Mouse (Mus musculus) testis, postnatal 10 days (tissue): Measurements from ENCODE around the gene Pm20d1.

Experiments used
- DNase-seq: peaks from one replicate; pipeline ENCODE4 v3.0.0; 2021; ENCODE audit warnings: low spot score

The Pm20d1 gene

DNA sequence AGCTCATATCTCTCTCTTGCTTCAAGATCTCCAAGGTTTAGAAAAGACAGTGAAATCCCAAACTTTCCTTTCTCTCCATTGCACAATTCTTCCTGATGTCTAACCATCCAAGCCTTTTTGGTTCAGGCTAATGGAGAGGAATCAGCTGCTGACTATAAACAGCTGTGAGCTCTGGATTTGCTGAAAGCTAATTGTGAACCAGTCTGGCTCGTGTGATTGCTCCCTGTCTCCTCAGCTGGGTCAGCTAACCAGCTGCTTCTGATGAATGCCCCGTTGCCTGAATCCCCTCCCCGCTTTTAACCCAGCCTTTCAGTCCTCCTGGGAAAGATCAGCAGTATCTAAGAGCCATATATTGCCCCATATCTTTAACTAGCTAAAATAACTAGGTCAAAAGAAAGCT is 2.6 kb upstream of the Pm20d1 start:
- DNase-seq: no peak

DNA sequence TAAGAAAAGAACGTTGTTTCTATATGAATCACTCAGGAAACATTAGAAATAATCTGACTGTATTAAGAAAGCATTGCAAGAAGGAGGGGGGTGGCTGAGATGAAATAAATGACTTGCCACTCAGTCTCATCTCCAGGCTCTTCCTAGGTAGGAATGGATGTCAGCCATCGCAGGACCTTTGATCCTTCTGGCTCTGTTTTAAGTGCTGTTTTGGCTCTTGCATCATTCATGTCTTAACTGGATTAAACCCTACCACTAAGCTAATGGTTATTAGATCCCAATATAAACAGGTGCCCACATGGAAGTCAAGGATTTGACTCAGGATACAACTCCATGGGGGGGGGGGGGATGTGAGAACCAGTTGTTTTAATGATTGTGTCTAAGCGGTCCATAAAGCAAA is 2.0 kb upstream of the Pm20d1 start:
- DNase-seq: no peak

- no peak for DNase-seq
These were observed 2.8 kb downstream of the Pm20d1 start for GRCm38 (mm10) chr1:131800001-131800400.

- no peak for DNase-seq
These were observed 3.9 kb downstream of the Pm20d1 start for GRCm38 (mm10) chr1:131801071-131801470.

DNA sequence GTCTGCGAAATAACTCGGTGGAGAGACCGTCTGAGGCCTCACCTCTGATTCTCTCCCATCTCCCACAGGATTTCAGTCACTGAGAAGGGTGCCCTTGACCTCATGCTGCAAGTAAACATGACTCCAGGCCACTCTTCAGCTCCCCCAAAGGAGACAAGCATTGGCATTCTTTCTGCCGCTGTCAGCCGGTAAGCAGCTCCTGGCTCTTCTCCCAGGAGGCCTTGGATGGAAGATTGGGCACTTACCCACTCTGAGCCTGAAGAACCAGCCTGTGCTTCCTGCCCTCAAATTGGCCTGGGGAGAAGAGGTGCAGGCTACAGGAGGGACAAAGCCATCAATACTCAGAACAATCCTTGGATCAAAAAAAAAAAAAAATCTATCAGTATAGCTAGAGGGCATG is 5.5 kb downstream of the Pm20d1 start:
- no peak for DNase-seq

- DNase-seq: no peak
These were observed 7.0 kb downstream of the Pm20d1 start for GRCm38 (mm10) chr1:131804166-131804565.

- no peak for DNase-seq
These were observed 11.8 kb downstream of the Pm20d1 start for GRCm38 (mm10) chr1:131808986-131809385.

- peak; percentile 14 for DNase-seq
These were observed 12.5 kb downstream of the Pm20d1 start for GRCm38 (mm10) chr1:131809651-131810050.

- no peak for DNase-seq
These were observed 14.2 kb downstream of the Pm20d1 start for GRCm38 (mm10) chr1:131811393-131811792.

- DNase-seq: no peak
These were observed 14.8 kb downstream of the Pm20d1 start for GRCm38 (mm10) chr1:131812006-131812405.

- no peak for DNase-seq
These were observed 15.6 kb downstream of the Pm20d1 start for GRCm38 (mm10) chr1:131812631-131813295.

GRCm38 (mm10) chr1:131813731-131814130 is 16.6 kb downstream of the Pm20d1 start:
- no peak for DNase-seq

GRCm38 (mm10) chr1:131814191-131814590 is 17.0 kb downstream of the Pm20d1 start:
- no peak for DNase-seq

DNA sequence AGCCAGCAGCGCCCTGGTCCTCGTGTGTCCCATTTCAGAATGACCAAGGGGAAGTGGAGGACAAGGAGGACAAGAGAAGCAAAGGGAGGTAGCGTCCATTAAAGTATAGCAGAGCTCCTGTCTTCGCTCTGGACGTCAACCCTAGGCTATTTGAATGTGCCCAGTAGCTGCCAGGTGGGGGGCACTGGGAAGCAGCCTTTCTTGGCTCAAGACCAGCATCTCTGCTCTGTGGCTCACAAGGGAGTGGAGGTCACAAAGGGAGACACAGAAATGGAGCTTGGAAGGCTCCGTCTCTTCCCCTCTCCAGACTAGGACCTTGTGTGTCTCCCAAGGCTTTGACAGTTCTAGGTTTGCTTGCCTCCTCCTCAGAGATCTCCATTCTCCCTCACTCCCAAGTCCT is 19.7 kb downstream of the Pm20d1 start:
- no peak for DNase-seq

- peak; percentile 53 for DNase-seq
These were observed 23.2 kb downstream of the Pm20d1 start for GRCm38 (mm10) chr1:131820353-131820752.

DNA sequence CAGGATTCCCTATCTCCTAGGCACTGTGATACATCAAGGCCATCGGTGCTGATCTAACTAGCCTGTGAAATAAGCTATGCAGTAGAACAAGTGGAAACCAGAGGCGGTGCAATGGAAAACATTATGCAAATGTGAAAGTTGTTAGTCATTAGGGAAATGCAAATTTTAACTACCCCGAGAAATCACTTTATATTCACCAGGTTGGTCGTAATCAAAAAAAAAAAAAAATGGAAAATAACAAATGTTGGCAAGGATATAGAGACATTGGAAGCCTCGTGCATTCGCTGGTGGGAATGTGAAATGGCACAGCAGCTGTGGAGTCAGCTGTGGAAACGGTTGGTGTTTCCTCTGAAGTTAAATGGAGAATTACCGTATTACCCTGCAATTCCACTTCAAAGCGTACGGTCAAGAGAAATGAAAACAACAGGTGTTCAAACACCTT is 23.7 kb downstream of the Pm20d1 start:
- DNase-seq: no peak

DNA sequence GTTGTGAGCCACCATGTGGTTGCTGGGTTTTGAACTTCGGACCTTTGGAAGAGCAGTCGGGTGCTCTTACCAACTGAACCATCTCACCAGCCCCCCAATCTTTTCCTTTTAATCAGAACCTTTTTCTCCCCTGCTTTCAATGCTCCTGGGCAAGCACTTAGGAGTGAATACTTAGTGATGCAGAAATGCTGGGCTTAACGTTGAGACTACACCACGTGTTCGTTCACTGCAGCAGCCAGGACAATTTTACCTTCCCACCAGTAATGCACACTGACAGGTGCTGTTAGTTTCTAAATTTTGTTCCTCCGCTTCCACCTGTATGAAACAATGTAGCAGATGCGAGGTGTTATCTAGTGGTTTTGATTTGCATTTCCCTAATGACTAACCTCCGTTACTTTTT is 25.1 kb downstream of the Pm20d1 start:
- no peak for DNase-seq

DNA sequence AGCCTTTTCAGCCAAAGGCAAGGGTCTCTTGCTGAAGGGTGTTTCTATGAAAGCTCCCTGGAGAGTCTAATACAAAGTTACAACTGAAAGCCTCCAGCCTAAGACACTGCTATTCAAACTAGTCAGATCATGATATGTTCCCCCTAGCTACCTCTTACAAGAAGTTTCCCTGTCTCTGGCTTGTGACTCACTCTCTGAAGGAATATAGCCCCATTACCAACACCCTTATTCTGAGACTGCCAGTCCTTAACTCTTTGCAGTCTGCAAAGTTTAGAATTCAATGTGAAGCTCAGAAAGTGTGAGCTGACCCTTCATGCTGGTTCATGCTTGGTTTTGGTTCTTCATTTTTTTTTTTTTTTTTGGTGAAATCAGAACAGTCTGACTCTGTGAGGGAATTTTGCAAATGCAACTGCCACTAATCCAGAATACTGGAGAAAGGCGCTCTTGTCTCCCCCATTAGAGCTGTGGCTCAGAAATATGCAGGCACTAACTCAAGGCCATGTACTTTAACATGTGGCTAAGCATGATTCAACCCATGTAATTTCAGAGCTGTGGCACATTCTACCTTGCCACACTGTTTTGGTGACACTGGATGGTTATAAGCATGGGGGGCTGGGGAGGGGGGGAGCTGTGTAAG is 25.8 kb downstream of the Pm20d1 start:
- no peak for DNase-seq

DNA sequence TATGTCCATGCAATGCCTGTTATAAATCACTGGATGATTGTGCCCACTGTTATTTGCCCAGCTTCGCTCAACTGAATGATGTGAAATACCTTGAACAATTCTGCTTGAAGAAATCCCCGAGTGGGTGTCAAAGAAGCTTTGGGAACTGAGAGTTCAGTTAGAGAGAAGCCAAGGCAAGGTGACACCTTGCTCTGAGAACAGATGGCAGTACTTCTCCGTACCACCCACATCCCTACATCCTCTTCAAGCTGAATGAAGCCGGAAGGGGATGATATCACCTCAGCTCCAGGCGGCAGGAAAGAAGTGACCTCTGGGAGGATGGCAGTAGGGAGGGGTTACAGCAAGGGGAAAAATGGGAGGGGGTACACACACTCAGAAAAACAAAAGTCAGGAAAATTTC is 26.4 kb downstream of the Pm20d1 start:
- DNase-seq: no peak

GRCm38 (mm10) chr1:131824528-131825181 is 27.5 kb downstream of the Pm20d1 start:
- no peak for DNase-seq

GRCm38 (mm10) chr1:131827207-131827786 is 30.1 kb downstream of the Pm20d1 start, which contains the start of gene Slc41a1:
TSS of gene Slc41a1 (plus strand) at chr1:131827493.
- peak; percentile 59 for DNase-seq

GRCm38 (mm10) chr1:131827787-131828258 is 30.6 kb downstream of the Pm20d1 start:
- DNase-seq: peak; percentile 96
